Mouse (Mus musculus): ENCODE measurements at regions not wholly inside any gene's neighbourhood (a gene's known extent, or its start where the extent isn't known, plus 50 kb on each side); places are given as distances from the start of the nearest gene placed in this dataset.

GRCm38 (mm10) chr9:43923088-43923487 is 120.1 kb upstream of the Thy1 start:
- TF ChIP-seq MYOD1 (IDR thresholded peaks at IDR 0.05; ENCODE audit: control insufficient read depth in 1 of 3, insufficient read length in 2 of 3, low read depth in 2 of 3) (no peak), TCF3 (IDR thresholded peaks at IDR 0.05; ENCODE audit: insufficient read length, low read depth) (no peak), USF1 (IDR thresholded peaks at IDR 0.05; ENCODE audit: low read depth) (no peak), POLR2AphosphoS2 (IDR thresholded peaks at IDR 0.05; ENCODE audit: insufficient read length, low read depth) (no peak), TCF12 (IDR thresholded peaks at IDR 0.05; ENCODE audit: insufficient read depth, poor library complexity, severe bottlenecking) (no peak), REST (IDR thresholded peaks at IDR 0.05; ENCODE audit: insufficient read depth, insufficient read length) (no peak), E2F4 (IDR thresholded peaks at IDR 0.05; ENCODE audit: insufficient read depth) (no peak), CEBPB (IDR thresholded peaks at IDR 0.05; ENCODE audit: insufficient read depth, poor library complexity, severe bottlenecking) (no peak), POLR2A (IDR thresholded peaks at IDR 0.05; ENCODE audit: insufficient read length, low read depth) (no peak)
- no peak overlapping the region for H3K4me3 ChIP-seq
- no peaks in the 10 kb centered on the region for H3K79me2 ChIP-seq (ENCODE audit: control insufficient read depth, insufficient read depth)
- H3K36me3 ChIP-seq (ENCODE audit: control insufficient read depth, insufficient read depth), result no peaks in the 10 kb centered on the region
- H3ac ChIP-seq (ENCODE audit: control insufficient read depth, insufficient read length), result no peak overlapping the region
- H3K4me2 ChIP-seq (ENCODE audit: low read depth), result no peak overlapping the region
- peaks cover 5% of the 10 kb centered on the region for H3K27me3 ChIP-seq (ENCODE audit: control insufficient read depth, insufficient read depth, insufficient read length)

- no peak overlapping the region for H3K4me3 ChIP-seq
- H3K27me3 ChIP-seq (ENCODE audit: control insufficient read depth, insufficient read depth, insufficient read length), result no peaks in the 10 kb centered on the region
- H3ac ChIP-seq (ENCODE audit: control insufficient read depth, insufficient read length), result no peak overlapping the region
- H3K4me2 ChIP-seq (ENCODE audit: low read depth), result no peak overlapping the region
- no peak for TF ChIP-seq MAX (IDR thresholded peaks at IDR 0.05; ENCODE audit: low read depth)
- TF ChIP-seq SRF (IDR thresholded peaks at IDR 0.05; ENCODE audit: control insufficient read depth, insufficient read length, low read depth), result no peak
- no peak for TF ChIP-seq POLR2A (IDR thresholded peaks at IDR 0.05; ENCODE audit: insufficient read length, low read depth)
- TF ChIP-seq MYOG (IDR thresholded peaks at IDR 0.05; ENCODE audit: control insufficient read depth in 1 of 3, insufficient read depth in 1 of 3, insufficient read length in 2 of 3, low read depth in 2 of 3), result no peak
- no peak for TF ChIP-seq USF1 (IDR thresholded peaks at IDR 0.05; ENCODE audit: low read depth)
- no peak for TF ChIP-seq E2F4 (IDR thresholded peaks at IDR 0.05; ENCODE audit: insufficient read depth)
- TF ChIP-seq CEBPB (IDR thresholded peaks at IDR 0.05; ENCODE audit: insufficient read depth, poor library complexity, severe bottlenecking), result no peak
- TF ChIP-seq TCF3 (IDR thresholded peaks at IDR 0.05; ENCODE audit: insufficient read length, low read depth), result no peak
- no peak for TF ChIP-seq POLR2AphosphoS2 (IDR thresholded peaks at IDR 0.05; ENCODE audit: insufficient read length, low read depth)
- no peak for TF ChIP-seq REST (IDR thresholded peaks at IDR 0.05; ENCODE audit: insufficient read depth, insufficient read length)
- no peak for TF ChIP-seq MYOD1 (IDR thresholded peaks at IDR 0.05; ENCODE audit: control insufficient read depth in 1 of 3, insufficient read length in 2 of 3, low read depth in 2 of 3)
- TF ChIP-seq TCF12 (IDR thresholded peaks at IDR 0.05; ENCODE audit: insufficient read depth, poor library complexity, severe bottlenecking), result no peak
- H3K79me2 ChIP-seq (ENCODE audit: control insufficient read depth, insufficient read depth), result no peaks in the 10 kb centered on the region
- no peaks in the 10 kb centered on the region for H3K36me3 ChIP-seq (ENCODE audit: control insufficient read depth, insufficient read depth)
These were observed 118.4 kb upstream of the Thy1 start for GRCm38 (mm10) chr9:43924795-43925194.

- Histone ChIP-seq H3K36me3 (ENCODE audit: control insufficient read depth, insufficient read depth) (no peaks in the 10 kb centered on the region), H3K79me2 (ENCODE audit: control insufficient read depth, insufficient read depth) (no peaks in the 10 kb centered on the region), H3K27me3 (ENCODE audit: control insufficient read depth, insufficient read depth, insufficient read length) (no peaks in the 10 kb centered on the region), H3K4me3 (no peak overlapping the region), H3K4me2 (ENCODE audit: low read depth) (no peak overlapping the region), H3ac (ENCODE audit: control insufficient read depth, insufficient read length) (no peak overlapping the region)
- no peak for TF ChIP-seq TCF3 (IDR thresholded peaks at IDR 0.05; ENCODE audit: insufficient read length, low read depth)
- TF ChIP-seq TCF12 (IDR thresholded peaks at IDR 0.05; ENCODE audit: insufficient read depth, poor library complexity, severe bottlenecking), result no peak
- no peak for TF ChIP-seq REST (IDR thresholded peaks at IDR 0.05; ENCODE audit: insufficient read depth, insufficient read length)
- no peak for TF ChIP-seq MYOD1 (IDR thresholded peaks at IDR 0.05; ENCODE audit: control insufficient read depth in 1 of 3, insufficient read length in 2 of 3, low read depth in 2 of 3)
- no peak for TF ChIP-seq POLR2AphosphoS2 (IDR thresholded peaks at IDR 0.05; ENCODE audit: insufficient read length, low read depth)
- no peak for TF ChIP-seq MYOG (IDR thresholded peaks at IDR 0.05; ENCODE audit: control insufficient read depth in 1 of 3, insufficient read depth in 1 of 3, insufficient read length in 2 of 3, low read depth in 2 of 3)
- no peak for TF ChIP-seq SRF (IDR thresholded peaks at IDR 0.05; ENCODE audit: control insufficient read depth, insufficient read length, low read depth)
- no peak for TF ChIP-seq USF1 (IDR thresholded peaks at IDR 0.05; ENCODE audit: low read depth)
- no peak for TF ChIP-seq E2F4 (IDR thresholded peaks at IDR 0.05; ENCODE audit: insufficient read depth)
- no peak for TF ChIP-seq POLR2A (IDR thresholded peaks at IDR 0.05; ENCODE audit: insufficient read length, low read depth)
- no peak for TF ChIP-seq MAX (IDR thresholded peaks at IDR 0.05; ENCODE audit: low read depth)
- no peak for TF ChIP-seq CEBPB (IDR thresholded peaks at IDR 0.05; ENCODE audit: insufficient read depth, poor library complexity, severe bottlenecking)
These were observed 113.7 kb upstream of the Thy1 start for GRCm38 (mm10) chr9:43929312-43930036.

GRCm38 (mm10) chr9:43930037-43930404 is 113.2 kb upstream of the Thy1 start:
- Histone ChIP-seq H3K4me2 (ENCODE audit: low read depth) (no peak overlapping the region), H3K79me2 (ENCODE audit: control insufficient read depth, insufficient read depth) (no peaks in the 10 kb centered on the region), H3ac (ENCODE audit: control insufficient read depth, insufficient read length) (no peak overlapping the region), H3K27me3 (ENCODE audit: control insufficient read depth, insufficient read depth, insufficient read length) (no peaks in the 10 kb centered on the region), H3K4me3 (no peak overlapping the region), H3K36me3 (ENCODE audit: control insufficient read depth, insufficient read depth) (no peaks in the 10 kb centered on the region)
- no peak for TF ChIP-seq E2F4 (IDR thresholded peaks at IDR 0.05; ENCODE audit: insufficient read depth)

- Histone ChIP-seq H3K4me2 (ENCODE audit: low read depth) (no peak overlapping the region), H3K27me3 (ENCODE audit: control insufficient read depth, insufficient read depth, insufficient read length) (no peaks in the 10 kb centered on the region), H3K4me3 (no peak overlapping the region), H3K79me2 (ENCODE audit: control insufficient read depth, insufficient read depth) (no peaks in the 10 kb centered on the region), H3K36me3 (ENCODE audit: control insufficient read depth, insufficient read depth) (no peaks in the 10 kb centered on the region), H3ac (ENCODE audit: control insufficient read depth, insufficient read length) (no peak overlapping the region)
- TF ChIP-seq POLR2A (IDR thresholded peaks at IDR 0.05; ENCODE audit: insufficient read length, low read depth) (no peak), MAX (IDR thresholded peaks at IDR 0.05; ENCODE audit: low read depth) (no peak)
These were observed 112.7 kb upstream of the Thy1 start for GRCm38 (mm10) chr9:43930476-43930875.
